Mouse (Mus musculus): ENCODE results near the gene Trappc3l. TPM values are rescaled to one million over a fixed set of nuclear protein-coding genes. Genes with fewer than 3 reads are reported as not detected.

Trappc3l gene
- polyA plus RNA-seq (2015; fragmentation: Nextera tagmentation; extraction: Ambion mirVana) = not detected in 2 replicates

DNA sequence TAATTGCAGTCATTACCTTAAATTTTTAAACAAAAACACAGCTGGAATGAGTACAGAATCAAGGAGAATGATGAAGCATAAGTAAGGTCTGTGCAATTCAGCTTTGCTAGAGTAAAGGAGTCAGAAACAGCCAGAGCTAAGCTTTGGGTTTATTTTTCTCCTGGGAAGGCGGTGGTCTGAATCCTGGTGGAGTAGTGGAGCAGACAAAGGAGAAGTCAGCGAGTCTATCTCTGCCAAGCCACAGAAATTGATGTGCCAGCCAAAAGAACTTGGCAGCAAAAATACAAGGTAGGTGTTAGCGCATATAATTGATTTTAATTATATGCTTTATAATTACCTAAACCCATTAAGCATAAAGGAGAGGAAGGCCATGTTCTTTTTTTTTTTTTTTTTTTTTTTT is at the start of gene Trappc3l:
Gene Trappc3l, plus strand, starts transcription at position 197 of the 400 bp plus-strand sequence.

DNA sequence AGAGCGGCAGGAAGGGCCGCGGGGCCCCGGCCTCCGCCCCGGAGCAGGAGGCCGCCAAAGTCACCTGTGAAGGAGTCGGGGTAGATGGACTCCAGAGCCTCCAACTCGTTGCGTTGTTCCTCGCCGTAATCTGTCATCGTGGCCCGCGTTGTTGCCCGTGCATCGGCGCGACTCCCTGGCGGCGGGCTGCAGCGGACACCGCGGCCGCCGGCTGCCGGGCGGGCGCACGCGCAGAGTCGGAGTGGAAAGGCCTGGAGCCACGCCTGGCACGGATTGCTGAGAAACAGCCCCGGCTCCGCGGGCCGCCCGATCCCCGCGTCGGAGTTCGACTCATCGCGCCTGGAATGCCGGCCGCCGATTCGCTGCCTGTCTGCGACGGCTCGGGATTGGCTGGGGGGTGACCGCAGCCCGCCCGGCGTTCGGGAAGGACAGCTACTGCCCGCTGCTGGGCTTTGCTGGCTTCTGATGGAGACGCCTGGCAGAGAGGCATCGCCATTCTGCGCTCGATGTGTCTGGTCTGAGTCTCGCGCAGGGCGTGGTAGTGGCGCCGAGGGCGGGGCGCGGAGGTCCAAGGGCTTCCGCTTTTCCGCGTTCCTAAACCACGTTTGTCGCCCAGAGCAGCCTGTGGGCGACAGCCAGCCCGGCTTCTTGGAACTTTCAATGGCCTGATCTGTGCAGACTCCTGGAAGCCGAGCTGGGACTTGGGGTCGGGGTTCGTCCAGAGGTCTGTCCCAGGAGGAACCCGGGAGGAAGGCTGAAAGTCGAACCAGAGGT is 17.9 kb upstream of the Trappc3l start, which contains the start of gene Rwdd1:
Gene Rwdd1, minus strand, starts transcription at position 323 of the 774 bp plus-strand sequence.

DNA sequence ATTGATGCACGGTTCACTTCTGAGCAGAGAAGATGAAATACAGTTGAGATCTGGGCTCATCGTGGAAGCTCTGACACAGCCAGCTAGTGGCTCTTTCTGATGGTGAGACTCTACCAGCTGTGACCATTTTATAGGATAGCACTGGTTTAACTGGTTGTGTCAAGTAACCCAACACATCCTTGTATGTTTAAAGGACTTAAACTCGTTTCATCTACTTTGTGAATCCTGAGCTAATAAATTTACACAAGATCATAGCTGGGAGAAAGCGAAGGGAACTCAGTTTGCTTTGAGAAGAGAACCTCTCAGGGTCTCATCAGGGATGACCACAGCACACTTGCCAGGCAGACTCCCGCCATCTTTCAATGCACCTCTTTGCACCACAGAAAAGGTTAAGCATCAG is 6.8 kb downstream of the Trappc3l start, which contains the start of gene Calhm4:
Gene Calhm4, minus strand, starts transcription at position 101 of the 400 bp plus-strand sequence.

DNA sequence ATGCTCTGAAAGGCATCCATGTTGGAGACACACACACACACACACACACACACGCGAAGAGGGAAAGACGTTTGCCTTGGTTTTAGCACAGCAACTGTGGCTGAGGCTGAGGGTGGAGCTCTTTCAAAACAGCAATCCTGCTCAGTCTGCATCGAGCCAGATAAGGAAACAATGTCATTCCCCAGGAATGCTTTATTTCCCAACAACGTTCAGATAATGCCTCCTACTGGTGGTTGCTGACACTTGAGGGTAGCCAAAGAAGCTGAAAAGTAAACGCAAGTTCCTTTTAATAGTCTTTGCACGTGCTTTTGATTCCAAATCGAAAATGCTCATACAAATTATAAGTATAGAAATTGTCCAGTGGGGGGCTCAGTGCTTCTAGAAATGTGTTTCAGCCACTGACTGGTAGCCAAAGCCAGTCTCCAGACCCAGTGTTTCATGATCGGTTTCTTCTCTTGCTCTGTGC is 59.1 kb downstream of the Trappc3l start, which contains the start of gene Calhm5:
Gene Calhm5, minus strand, starts transcription at position 102 of the 466 bp plus-strand sequence.

DNA sequence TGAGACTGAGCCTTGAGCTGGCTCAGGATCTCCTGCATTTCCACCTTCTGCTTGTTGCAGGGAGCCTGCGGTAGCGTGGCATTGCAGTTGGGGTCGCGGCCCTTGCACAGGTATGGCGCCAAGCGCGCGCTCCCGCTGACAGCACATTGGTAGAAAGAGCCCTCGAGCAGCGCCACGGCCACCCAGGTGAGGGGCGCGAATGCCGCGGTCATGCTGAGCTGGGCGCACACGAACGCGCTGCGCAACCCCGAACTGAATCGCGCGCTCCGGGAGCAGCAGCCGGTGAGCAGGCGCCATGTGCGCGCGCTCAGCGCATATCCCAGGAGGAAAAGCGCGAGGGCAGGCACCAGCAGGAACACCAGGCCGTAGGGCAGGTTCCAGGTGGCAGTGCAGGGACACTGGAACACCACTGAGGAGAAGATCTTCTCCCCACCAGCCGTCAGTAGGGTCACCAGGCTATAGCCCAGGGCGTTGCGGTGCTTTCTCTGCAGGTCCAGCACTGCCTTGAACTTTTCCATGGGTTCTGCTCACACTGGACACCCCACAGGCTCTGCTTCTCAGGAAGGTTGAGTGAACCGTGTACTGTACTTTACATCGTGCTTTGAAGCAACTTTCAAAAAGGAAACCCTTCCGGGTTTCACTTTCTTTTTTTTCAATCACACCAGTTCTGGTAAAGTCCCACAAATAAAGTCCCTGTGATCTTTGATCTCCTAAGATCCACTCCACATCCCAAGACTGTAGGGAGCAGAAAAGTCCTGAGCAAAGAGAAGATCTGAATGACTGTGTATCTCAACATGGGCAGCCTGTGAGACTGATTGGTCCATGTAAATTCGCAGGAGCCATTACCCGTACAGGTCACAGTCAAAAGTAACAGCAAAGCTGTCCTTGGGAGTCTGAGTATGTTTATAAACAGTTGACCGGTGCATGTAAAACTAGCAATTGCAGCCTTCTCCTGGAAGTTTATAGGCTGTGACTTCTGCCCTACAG is 90.3 kb downstream of the Trappc3l start, which contains the start of gene Calhm6:
Gene Calhm6, minus strand, starts transcription at position 593 of the 987 bp plus-strand sequence.

Other genes starting within 250 kb of the Trappc3l start
- not detected in 2 replicates for gene Sult3a1, start 179.9 kb upstream of the Trappc3l start, polyA plus RNA-seq (2015; fragmentation: Nextera tagmentation; extraction: Ambion mirVana)
- not detected in 2 replicates for gene Rsph4a, start 132.5 kb upstream of the Trappc3l start, polyA plus RNA-seq (2015; fragmentation: Nextera tagmentation; extraction: Ambion mirVana)
- 7.9 and 9.1 TPM in 2 replicates for gene Zup1, start 86.3 kb upstream of the Trappc3l start, polyA plus RNA-seq (2015; fragmentation: Nextera tagmentation; extraction: Ambion mirVana)
- gene Rwdd1, start 18.0 kb upstream of the Trappc3l start, polyA plus RNA-seq (2015; fragmentation: Nextera tagmentation; extraction: Ambion mirVana) = 114 and 119 TPM in 2 replicates
- gene Calhm4, start 6.7 kb downstream of the Trappc3l start, polyA plus RNA-seq (2015; fragmentation: Nextera tagmentation; extraction: Ambion mirVana) = not detected in 2 replicates
- 0.59 and 0.82 TPM in 2 replicates for gene Calhm5, start 58.9 kb downstream of the Trappc3l start, polyA plus RNA-seq (2015; fragmentation: Nextera tagmentation; extraction: Ambion mirVana)
- 0.58 and 0.63 TPM in 2 replicates for gene Calhm6, start 90.4 kb downstream of the Trappc3l start, polyA plus RNA-seq (2015; fragmentation: Nextera tagmentation; extraction: Ambion mirVana)
- 14.4 and 16.5 TPM in 2 replicates for gene Dse, start 170.1 kb downstream of the Trappc3l start, polyA plus RNA-seq (2015; fragmentation: Nextera tagmentation; extraction: Ambion mirVana)
- gene Tspyl1, start 244.6 kb downstream of the Trappc3l start, polyA plus RNA-seq (2015; fragmentation: Nextera tagmentation; extraction: Ambion mirVana) = 56.5 and 57.6 TPM in 2 replicates